Mouse (Mus musculus) liver, embryonic 14.5 days (tissue): ENCODE measurements around the gene Glp2r. TPM values are rescaled to one million over a fixed set of nuclear protein-coding genes. Genes with fewer than 3 reads are reported as not detected.

Experiments
- ATAC-seq: fragments of 200-750 bp; cut with Nextera tagmentation; 2 replicates; pipeline ENCODE4 v1.8.0; 2017; ENCODE audit warnings: moderate number of reproducible peaks, mild to moderate bottlenecking, moderate library complexity; ENCODE audit not compliant: insufficient read depth
- DNase-seq, 3 experiments: peaks; one replicate each; pipeline ENCODE4 v3.0.0-alpha.2; 2012 to 2013; ENCODE audit warnings: low read depth in 3 of 3, low spot score in 3 of 3
- H3K27ac ChIP-seq: fragments of 300-500 bp; sonication (generic); 2 replicates; pipeline ENCODE4 v1.5.1; 2014; ENCODE audit warnings: moderate library complexity, mild to moderate bottlenecking, control low read depth, inconsistent platforms
- H3K27me3 ChIP-seq: fragments of 300-500 bp; sonication (generic); 2 replicates; pipeline ENCODE4 v1.6.1; 2014; ENCODE audit warnings: mild to moderate bottlenecking, low read length, moderate library complexity; ENCODE audit not compliant: control insufficient read depth, insufficient read depth
- H3K36me3 ChIP-seq: fragments of 300-500 bp; sonication (generic); replicated peaks from 2 replicates; pipeline ENCODE4 v1.6.1; 2014; ENCODE audit warnings: low read depth; ENCODE audit not compliant: control insufficient read depth, insufficient read depth
- H3K4me1 ChIP-seq, 2 experiments: fragments of 200-500 bp in 1 of 2; fragments of 300-500 bp in 1 of 2; sonication (generic) in 1 of 2; replicated peaks; 2 replicates each; pipeline ENCODE4 v1.6.1; 2012 to 2014; ENCODE audit warnings: antibody characterized with exemption in 1 of 2, inconsistent platforms in 1 of 2, low read length in 1 of 2; ENCODE audit not compliant: control insufficient read depth in 2 of 2, insufficient read depth in 2 of 2
- H3K4me2 ChIP-seq: fragments of 300-500 bp; sonication (generic); 2 replicates; pipeline ENCODE4 v1.6.1; 2014; ENCODE audit warnings: low read depth, mild to moderate bottlenecking, control low read depth, moderate library complexity
- H3K4me3 ChIP-seq, 2 experiments: fragments of 200-500 bp in 1 of 2; fragments of 300-500 bp in 1 of 2; sonication (generic) in 1 of 2; 2 replicates each; pipeline ENCODE4 v1.5.1; 2012 to 2014; ENCODE audit warnings: low read depth in 2 of 2, low read length in 2 of 2, mild to moderate bottlenecking in 2 of 2, control low read depth in 1 of 2, inconsistent platforms in 1 of 2, moderate library complexity in 1 of 2; ENCODE audit not compliant: insufficient read depth in 1 of 2
- H3K9ac ChIP-seq: fragments of 300-500 bp; sonication (generic); replicated peaks from 2 replicates; pipeline ENCODE4 v1.6.1; 2014; ENCODE audit warnings: mild to moderate bottlenecking, control low read depth, moderate library complexity
- H3K9me3 ChIP-seq: fragments of 300-500 bp; sonication (generic); 2 replicates; pipeline ENCODE4 v1.6.1; 2016; ENCODE audit warnings: low read length, mixed read lengths; ENCODE audit not compliant: control insufficient read depth
- CTCF ChIP-seq: IDR thresholded peaks from 2 replicates; pipeline ENCODE4 v1.5.1; 2016; ENCODE audit warnings: antibody characterized with exemption, low read depth, control low read depth
- EP300 ChIP-seq: IDR thresholded peaks from 2 replicates; pipeline ENCODE4 v1.6.1; 2016; ENCODE audit warnings: antibody characterized with exemption, low read depth
- WGBS: fragments of 180-500 bp; shearing (Covaris S2); extraction: QIAGEN DNeasy Blood & Tissue Kit; methylation state at CpG from one replicate; pipeline ENCODE4 v1.1.7; 2014; ENCODE audit not compliant: insufficient replicate concordance; 5-methylcytosine and 5-hydroxymethylcytosine counted together
- polyA plus RNA-seq, 2 experiments: library from polyadenylated mRNA; depleted of rRNA in 1 of 2; stranded (reverse) in 1 of 2; unstranded in 1 of 2; fragments of >200 nt; fragmentation: Nextera tagmentation in 1 of 2; extraction: Ambion mirVana in 1 of 2; gene quantifications; 2 replicates each; pipeline versions ENCODE4 v1.2.1 to v1.2.3; 2012 to 2014

The Glp2r gene
- polyA plus RNA-seq, 2 experiments = 0.21 to 0.30 TPM

GRCm38 (mm10) chr11:67756287-67756686 lies 14.7 kb downstream of the Glp2r start:
- H3K4me1 ChIP-seq = no peaks in the 10 kb centered on the region
- no peak overlapping the region for H3K4me3 ChIP-seq
- H3K4me2 ChIP-seq = no peak overlapping the region
- no peaks in the 10 kb centered on the region for H3K9me3 ChIP-seq
- no peaks in the 10 kb centered on the region for H3K27me3 ChIP-seq
- DNase-seq = no peak
- H3K36me3 ChIP-seq = no peaks in the 10 kb centered on the region
- 77% methylated on average over 1 of the region's 1 CpGs for WGBS
- no peak overlapping the region for H3K27ac ChIP-seq
- H3K9ac ChIP-seq = no peak overlapping the region
- TF ChIP-seq CTCF (no peak), EP300 (no peak)
- ATAC-seq = no peak

GRCm38 (mm10) chr11:67741569-67741968 lies 29.4 kb downstream of the Glp2r start:
- H3K9me3 ChIP-seq = no peaks in the 10 kb centered on the region
- H3K9ac ChIP-seq = no peak overlapping the region
- no peak overlapping the region for H3K4me3 ChIP-seq
- DNase-seq (no peak), ATAC-seq (no peak)
- no peaks in the 10 kb centered on the region for H3K27me3 ChIP-seq
- TF ChIP-seq EP300 = no peak
- no peak for TF ChIP-seq CTCF
- no peak overlapping the region for H3K4me2 ChIP-seq
- no peaks in the 10 kb centered on the region for H3K36me3 ChIP-seq
- no peaks in the 10 kb centered on the region for H3K4me1 ChIP-seq
- H3K27ac ChIP-seq = no peak overlapping the region

GRCm38 (mm10) chr11:67738846-67739490 lies 32.0 kb downstream of the Glp2r start:
- H3K4me1 ChIP-seq = no peaks in the 10 kb centered on the region
- no peak overlapping the region for H3K4me2 ChIP-seq
- WGBS = 61% methylated on average over 5 of the region's 5 CpGs
- no peak overlapping the region for H3K27ac ChIP-seq
- no peak overlapping the region for H3K4me3 ChIP-seq
- no peaks in the 10 kb centered on the region for H3K27me3 ChIP-seq
- DNase-seq (no peak), ATAC-seq (no peak)
- no peak overlapping the region for H3K9ac ChIP-seq
- no peaks in the 10 kb centered on the region for H3K9me3 ChIP-seq
- H3K36me3 ChIP-seq = no peaks in the 10 kb centered on the region
- no peak for TF ChIP-seq EP300

GRCm38 (mm10) chr11:67738345-67738744 lies 32.6 kb downstream of the Glp2r start:
- H3K9me3 ChIP-seq = no peaks in the 10 kb centered on the region
- no peak overlapping the region for H3K4me3 ChIP-seq
- no peak overlapping the region for H3K27ac ChIP-seq
- WGBS = 55% methylated on average over 6 of the region's 6 CpGs
- no peak for DNase-seq
- no peaks in the 10 kb centered on the region for H3K4me1 ChIP-seq
- no peak for ATAC-seq
- no peak for TF ChIP-seq CTCF
- no peak for TF ChIP-seq EP300
- no peaks in the 10 kb centered on the region for H3K27me3 ChIP-seq
- H3K4me2 ChIP-seq = no peak overlapping the region
- no peaks in the 10 kb centered on the region for H3K36me3 ChIP-seq
- no peak overlapping the region for H3K9ac ChIP-seq

GRCm38 (mm10) chr11:67734597-67734996 lies 36.4 kb downstream of the Glp2r start:
- no peak overlapping the region for H3K4me3 ChIP-seq
- TF ChIP-seq CTCF (no peak), EP300 (no peak)
- no peaks in the 10 kb centered on the region for H3K4me1 ChIP-seq
- no peaks in the 10 kb centered on the region for H3K36me3 ChIP-seq
- DNase-seq (no peak), ATAC-seq (no peak)
- H3K27me3 ChIP-seq = no peaks in the 10 kb centered on the region
- H3K27ac ChIP-seq = no peak overlapping the region
- no peak overlapping the region for H3K4me2 ChIP-seq
- WGBS = 46% methylated on average over 3 of the region's 3 CpGs
- no peak overlapping the region for H3K9ac ChIP-seq
- H3K9me3 ChIP-seq = no peaks in the 10 kb centered on the region
